Mouse (Mus musculus) right cerebral cortex, postnatal 25 days (tissue): ENCODE data around the gene Olfr1442.
"Not testable (repeated sequence)": the region's sequence is repeated elsewhere in the genome, so short reads cannot be mapped to it uniquely, and the experiment has no call there.

Experiments
- DNase-seq: peaks from one replicate; pipeline ENCODE4 v3.0.0; 2022

The Olfr1442 gene

DNA sequence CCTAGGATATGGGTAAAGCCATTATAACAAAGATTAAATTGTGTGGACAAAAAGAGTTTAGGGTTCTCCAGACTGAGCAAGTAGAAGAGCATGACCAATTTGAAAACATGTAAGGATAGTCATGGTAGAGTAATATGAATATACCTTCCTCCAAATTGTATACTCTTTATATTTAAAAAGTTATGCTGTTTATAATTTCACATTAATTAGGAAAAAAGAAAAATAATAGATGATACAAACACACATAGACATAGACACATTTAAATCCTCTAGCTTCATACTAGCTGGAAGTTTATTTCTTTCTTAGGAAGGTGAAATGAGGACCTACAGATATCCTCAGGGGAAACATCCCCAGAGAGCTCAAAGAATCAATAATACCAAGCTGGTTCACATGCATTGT, at the start of gene Olfr1442:
TSS of gene Olfr1442 (plus strand) at position 301 of the 400 bp plus-strand sequence.
- no peak for DNase-seq

DNA sequence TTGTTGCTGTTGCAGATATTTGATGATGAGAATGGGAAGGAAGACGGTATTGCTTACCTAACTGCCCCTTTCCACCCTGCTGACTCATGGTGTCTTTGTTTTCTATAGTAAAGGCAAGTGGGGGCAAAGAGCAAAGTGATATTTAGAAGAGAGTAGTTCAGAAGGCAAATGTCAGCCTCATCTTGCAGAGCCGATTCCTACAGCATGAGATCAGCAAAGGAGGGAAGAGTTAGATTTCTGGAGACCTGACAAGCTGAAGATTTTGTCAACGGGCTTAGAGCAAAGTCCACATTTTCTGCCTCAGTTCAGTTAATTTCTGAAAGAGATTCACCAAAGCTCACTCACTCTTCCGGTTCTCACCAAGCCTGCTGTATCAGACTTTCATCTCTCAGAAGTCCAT, 37.1 kb upstream of the Olfr1442 start, which contains the start of gene Glyat:
TSS of gene Glyat (plus strand) at position 133 of the 400 bp plus-strand sequence.
- no peak for DNase-seq

DNA sequence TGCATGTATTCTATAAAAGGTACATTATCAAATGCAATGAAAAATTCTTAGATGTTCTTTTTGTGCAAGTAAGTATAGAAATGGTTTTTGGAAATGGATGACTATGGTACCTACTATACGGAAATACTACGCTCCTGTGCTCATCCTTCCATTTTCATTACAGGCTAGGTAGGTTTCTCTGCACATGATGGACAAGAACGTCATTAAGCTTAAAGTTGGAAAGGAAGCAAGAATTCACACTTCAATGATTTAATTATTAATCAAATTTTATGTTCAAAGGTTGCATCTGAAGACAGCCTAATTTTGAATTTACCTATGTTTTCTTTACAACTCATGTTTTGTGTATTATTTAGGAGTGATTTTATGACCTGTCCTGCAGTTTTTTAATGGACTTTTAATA, 36.0 kb upstream of the Olfr1442 start:
- DNase-seq, result no peak

DNA sequence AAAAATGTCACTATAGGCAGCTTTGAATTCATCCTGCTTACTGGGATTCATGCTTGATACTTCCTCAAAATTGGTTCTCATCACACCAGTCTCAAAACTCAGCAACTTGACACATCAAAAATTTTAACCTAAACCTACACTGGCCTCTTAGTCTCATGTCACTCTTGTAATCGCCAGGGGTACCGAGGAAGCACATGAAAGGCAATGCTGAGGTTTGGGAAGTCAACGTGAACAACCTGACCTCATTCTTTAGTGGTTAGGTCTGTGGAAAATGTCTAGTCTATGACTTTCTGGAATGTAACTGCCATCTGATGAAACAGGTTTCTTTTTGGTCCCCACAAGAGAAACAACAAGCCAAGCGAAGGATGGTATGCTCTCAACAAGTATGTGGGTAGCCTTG, 35.3 kb upstream of the Olfr1442 start:
- no peak for DNase-seq

DNA sequence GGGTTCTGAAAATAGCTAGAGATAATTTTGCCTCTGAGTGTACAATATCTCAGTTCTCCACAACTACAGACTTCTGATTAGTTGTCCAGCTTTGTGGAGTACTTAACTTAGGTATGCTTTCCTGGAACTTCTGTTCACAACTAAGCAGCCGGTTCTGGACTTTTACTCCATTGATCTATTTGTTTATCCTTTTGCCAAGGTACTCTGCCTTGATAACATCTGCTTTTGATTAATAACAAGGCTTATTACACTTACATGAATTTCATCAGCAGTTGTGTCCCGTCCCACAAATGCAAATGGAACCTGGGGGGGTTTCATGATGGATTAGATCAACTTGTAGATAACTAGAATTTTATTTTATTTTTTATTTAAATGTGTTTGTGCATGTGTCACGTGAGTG, 33.4 kb upstream of the Olfr1442 start:
- DNase-seq, result no peak

DNA sequence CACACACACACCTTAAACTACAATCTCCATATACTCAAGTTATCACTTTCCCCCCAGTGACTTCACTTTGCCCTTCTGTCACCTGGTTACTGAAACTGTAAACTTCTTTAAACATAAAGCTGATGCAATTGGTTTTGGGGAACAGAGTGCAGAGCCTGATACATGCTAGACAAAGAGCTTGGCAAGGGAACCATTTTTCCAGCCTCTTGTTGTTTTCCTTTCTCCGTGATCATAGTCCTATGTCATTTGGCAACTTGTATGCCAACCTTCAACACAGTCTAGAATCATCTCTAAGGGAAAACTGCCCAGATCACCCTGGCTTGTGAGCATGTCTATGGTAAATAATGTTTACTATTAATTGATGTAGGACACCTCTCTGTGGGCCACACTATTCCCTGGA, 32.2 kb upstream of the Olfr1442 start:
- DNase-seq, result no peak

DNA sequence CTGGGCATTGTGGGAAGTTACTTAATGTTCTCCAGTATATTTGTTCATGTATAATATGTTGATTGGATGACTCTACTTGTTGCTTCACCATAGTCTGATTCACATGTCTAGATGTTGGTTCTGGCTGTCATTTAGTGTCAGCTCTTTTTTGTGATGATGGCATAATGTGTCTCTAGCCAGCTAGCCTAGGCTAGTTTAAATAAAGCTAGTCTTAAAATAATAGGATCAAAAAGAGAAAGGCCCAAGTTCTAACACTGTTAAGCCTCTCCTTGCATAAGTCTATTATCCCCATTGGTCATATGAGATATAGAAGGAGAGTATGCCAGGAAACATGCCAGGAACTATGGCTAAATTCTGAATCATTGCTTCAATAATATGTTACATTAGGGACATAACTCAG, 20.7 kb upstream of the Olfr1442 start:
- DNase-seq, result no peak

DNA sequence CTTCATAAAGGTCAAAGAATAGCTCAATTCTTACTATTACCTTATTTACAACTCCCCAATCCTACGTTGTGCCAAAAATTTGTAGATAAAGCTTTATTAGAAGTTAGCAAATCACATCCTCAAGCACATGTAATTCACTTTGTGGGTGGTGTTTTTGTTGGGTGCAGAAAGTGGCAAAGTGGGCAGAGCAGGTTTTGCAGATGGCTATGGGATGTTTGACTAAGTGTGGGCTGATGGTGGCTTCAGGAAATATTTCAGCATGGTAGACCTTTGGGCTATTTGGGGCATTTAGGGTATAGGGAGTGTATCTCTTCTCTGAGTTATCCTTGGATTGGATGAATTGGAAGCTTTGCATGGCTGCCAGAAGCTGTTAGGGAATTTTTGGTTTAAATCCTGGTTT, 4.1 kb upstream of the Olfr1442 start:
- no peak for DNase-seq

DNA sequence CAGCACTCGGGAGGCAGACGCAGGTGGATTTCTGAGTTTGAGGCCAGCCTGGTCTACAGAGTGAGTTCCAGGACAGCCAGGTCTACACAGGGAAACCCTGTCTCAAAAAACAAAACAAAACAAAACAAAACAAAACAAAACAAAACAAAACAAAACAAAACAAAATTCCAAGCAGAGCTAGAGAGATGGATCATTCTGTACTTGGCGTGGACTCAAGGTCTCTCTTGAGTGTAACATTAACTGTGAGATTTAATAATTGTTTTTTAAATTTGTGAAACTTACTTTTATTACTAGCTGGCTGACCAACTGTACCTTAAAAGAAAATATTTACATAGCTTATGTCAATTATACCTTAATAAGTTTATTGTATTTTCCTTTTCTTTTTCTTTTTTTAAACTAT, 1.6 kb upstream of the Olfr1442 start:
- DNase-seq, result not testable (repeated sequence)

DNA sequence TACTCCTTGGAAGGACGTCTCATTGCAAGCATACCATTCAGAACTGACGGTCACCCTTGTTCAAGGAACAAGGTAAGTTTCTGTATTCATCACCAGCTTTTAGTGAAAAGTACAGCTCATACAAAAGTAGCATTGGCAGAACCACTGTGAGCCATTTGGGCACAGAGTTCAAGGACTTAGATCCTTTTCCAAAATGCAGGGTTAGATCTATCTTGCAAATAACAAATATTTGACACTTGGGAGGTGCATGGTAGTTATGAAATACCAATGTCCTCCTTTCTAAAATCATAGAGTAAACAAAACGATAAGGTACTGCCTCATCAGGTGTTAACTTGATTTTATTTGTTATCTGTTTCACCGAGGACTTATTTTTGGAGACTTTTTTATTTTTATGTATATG, 812 bp downstream of the Olfr1442 start:
- no peak for DNase-seq

DNA sequence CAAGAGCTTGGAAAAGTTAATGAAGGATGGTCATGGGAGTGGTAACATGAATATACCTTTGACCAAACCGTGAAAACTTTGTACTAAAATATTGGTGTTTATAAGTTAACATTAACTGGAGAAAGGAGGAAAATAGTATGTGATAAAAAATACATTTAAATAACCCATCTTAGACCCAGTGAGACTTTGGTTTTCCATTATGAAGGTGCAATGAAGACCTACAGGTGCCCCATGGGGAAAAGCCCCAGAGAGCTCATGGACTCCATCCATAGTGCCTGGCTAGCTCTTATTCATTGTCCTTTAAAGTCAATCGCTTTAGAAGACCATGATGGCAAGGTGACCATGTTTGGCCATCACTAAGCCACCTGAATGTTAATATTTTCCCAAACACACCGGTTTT, 7.6 kb downstream of the Olfr1442 start, which contains the start of gene Olfr1443:
TSS of gene Olfr1443 (plus strand) at position 301 of the 400 bp plus-strand sequence.
- DNase-seq, result no peak

DNA sequence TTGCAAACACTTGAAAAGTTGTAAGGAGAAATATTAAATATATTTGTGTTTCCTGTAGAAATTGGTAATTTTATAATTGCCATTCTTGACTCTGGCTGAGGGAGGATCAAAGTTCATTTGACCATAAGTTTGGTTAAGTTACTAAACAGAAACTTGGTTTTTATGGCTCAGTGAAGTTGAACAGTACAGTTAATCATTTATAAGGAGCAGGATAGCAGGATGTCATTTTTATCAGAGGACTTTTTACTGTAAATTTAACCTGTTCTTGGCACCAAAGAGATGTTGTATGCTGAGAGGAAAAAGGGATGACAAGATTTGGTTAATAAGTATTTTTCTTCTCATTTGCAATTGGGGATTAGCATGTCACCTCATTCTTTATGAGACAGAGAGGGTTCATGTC, 14.4 kb downstream of the Olfr1442 start:
- DNase-seq, result no peak

DNA sequence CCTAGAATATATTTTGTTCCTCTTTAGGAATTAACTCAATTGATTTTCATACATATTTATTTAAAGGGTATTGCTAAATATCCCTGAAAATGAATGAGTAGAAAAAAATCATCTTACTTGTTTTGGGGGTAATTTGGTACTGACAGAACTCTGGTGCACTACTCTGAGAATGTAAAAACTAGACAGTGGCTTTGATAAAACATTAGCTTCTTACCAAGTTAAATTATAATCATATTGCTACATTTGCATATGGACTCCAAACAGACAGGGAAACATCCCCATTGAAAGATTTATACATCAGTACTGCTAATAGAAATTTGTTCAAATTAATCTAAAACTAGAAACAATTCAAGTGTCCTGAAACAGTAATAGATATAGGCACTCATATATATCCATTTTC, 15.0 kb downstream of the Olfr1442 start:
- DNase-seq, result no peak

DNA sequence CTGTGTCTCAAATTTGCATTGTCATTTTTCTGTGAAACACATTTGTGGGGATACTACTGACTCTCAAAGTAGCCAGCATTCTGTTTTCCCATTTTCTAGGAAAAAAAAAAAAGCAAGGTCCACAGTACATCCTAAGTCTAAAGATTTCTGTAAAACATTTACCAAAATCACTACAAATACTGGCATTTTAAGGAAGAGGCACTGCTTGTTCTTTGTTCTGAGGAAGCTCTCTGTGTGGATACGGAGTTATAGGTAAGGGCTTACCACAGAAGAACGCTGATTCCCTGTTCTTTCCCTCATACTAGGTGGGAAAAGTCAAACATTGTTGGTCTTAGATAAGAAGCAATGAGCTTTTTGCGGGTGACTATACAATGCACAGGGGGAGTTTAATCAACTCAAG, 25.4 kb downstream of the Olfr1442 start, which contains the start of gene Keg1:
TSS of gene Keg1 (plus strand) at position 197 of the 400 bp plus-strand sequence.
- no peak for DNase-seq

DNA sequence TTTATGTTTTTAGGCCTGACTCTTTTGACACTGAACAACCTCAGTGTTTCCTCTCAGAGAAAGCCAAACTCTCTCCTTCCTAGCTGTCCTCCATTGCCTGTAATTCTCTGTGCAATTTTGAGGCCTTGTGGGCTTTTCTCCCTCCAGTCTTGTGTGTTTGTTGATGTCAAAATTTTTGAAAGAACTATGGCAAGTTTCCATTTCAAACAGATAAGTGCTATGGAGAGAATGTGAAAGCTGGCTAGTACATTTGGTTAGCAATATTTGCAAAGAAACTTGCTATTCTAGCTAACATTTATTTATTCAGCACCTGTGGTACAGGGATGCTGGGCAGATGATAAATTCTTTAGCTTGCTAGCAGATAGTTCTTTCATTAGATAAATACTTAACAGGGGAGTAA, 26.0 kb downstream of the Olfr1442 start:
- no peak for DNase-seq

DNA sequence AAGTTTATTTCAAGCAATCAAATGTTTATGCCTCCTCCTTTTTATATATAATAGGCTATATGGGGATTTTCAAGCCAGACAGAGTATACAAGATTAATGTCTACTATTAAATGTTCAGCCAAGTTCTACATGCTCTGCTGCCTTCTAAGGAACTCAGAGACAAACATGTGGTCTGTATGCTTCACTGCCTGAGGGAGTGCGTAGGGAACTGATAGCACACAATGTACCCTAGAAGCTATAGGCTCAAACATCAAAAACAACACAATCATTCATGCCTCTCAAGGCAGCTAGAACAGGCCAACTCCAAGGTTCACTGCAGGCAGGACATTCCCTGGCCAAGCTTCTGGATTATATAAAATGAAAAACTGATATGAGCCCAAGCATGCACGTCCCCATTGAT, 38.2 kb downstream of the Olfr1442 start:
- DNase-seq, result no peak

DNA sequence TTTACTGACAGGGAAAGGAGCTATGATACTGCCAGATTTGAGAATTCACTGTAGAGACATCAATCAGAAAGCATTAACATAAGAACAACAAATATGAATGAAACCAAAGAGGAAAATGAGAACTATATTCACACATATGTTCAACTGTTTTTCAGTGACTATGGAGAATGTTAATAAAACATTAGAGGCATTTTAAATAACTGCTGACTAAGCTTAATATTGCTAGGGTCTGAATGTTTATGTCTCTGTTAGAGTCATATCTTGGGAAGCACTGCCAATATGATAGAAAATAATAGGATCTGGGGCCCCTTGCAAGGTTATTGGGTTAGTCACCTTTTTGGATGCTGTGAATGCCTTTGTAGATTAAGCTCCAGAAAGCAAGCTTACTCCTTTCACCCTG, 38.7 kb downstream of the Olfr1442 start:
- DNase-seq, result no peak

DNA sequence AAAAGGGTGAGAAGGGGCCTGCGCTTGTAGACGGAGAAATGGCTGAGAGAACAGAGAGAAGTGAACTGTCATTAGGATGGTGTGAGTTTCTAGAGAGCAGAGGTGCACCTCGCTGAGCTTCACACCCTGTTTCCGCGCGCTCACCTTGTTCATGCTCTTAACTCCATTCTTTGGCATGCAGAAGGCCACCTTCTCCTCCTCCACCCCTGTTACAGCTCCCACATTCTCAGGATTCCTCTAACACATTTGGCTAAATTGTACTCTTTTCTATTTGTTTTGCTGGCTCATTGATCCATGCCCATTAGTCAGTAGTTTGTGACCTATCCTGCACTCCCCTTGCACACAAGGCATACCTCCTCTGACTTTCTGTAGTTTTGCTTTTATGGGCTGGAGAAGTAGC, 49.0 kb downstream of the Olfr1442 start:
- DNase-seq, result no peak

DNA sequence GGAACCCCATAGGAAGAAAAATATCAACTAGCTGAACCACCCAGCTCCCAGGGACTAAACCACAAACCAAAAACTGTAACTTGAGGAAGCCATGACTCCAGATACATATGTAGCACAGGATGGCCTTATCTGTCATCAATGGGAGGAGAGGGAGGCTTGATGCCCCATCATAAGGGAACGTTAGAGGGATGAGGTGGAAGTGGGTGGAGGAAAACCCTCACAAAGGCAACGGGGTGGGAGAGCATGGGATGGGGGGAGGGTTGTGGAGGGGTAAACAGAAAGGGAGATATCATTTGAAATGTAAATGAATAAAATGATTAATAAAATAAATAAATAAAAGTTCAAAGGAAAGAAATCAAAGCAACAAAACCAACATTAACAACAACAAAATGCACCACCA, 50.2 kb downstream of the Olfr1442 start:
- no peak for DNase-seq

DNA sequence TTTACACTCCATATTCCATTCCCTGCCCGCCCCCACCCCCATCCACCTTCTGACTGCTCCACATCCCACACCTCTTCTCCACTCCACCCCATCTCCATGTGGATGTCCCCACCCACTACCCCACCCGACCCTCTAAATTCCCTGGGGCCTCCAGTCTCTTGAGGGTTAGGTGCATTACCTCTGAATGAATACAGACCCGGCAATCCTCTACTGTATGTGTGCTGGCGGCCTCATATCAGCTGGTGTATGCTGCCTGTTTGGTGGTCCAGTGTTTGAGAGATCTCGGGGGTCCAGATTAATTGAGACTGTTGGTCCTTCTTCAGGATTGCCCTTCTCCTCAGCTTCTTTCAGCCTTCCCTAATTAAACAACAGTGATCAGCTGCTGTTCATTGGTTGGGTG, 50.7 kb downstream of the Olfr1442 start:
- not testable (repeated sequence) for DNase-seq

DNA sequence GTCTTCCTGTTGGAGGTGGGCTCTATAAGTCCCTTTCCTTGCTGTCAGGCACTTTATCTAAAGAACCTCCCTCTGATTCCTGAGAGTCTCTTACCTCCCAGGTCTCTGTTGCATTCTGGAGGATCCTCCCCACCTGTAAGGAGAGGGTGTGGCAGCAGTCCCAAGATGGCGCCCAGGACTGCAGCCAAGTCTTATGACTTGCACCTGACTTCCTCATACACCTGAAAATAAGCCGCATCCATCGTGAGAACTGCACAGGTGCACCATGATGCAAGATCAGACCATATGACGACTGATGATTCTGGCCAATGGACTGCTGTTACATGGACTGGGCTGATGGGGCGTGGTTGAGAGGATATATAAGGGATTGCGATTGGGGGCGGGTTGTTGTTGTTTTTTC, 51.4 kb downstream of the Olfr1442 start:
- not testable (repeated sequence) for DNase-seq

DNA sequence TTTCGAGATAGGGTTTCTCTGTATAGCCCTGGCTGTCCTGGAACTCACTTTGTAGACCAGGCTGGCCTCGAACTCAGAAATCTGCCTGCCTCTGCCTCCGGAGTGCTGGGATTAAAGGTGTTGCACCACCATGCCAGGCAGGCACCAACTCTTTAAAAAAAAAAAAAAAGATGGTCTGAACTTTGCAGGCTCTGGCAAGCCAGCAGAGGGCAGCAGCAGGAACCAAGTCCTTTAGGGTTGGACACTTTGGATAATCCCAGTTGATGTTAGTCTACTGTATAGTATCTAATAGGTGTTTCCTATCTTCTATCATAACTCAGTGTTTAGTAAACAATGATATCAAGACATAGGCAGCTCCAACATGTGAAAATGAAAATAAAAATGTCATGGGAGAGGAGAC, 52.1 kb downstream of the Olfr1442 start:
- DNase-seq, result no peak

DNA sequence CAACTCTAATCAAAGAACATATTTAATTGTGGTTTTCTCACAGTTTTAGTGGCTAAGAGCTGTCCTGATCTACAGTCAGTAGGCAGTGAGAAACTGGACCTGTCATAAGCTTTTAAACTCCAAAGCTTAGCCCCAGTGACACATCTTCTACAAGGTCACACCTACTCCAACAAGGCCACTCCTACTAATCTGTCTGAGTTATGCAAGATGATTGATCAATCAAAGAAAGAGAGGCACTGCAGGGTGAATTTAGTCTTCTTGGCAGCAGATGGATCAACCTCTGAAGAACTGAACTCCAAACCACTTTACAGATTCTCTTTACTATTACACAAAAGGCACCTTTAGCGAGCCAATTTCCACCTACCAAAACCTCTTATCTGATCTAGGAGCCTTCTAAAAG, 55.6 kb downstream of the Olfr1442 start:
- no peak for DNase-seq
